Mouse (Mus musculus) heart, embryonic 14.5 days (tissue): ENCODE results near the gene Ago4. TPM values are rescaled to one million over a fixed set of nuclear protein-coding genes. Genes with fewer than 3 reads are reported as not detected.

Source experiments
- ATAC-seq: fragments of 200-750 bp; cut with Nextera tagmentation; 2 replicates; pipeline ENCODE4 v1.8.0; 2017; ENCODE audit warnings: low read depth, moderate TSS enrichment; ENCODE audit not compliant: insufficient number of reproducible peaks, insufficient read depth, low FRiP score
- H3K27ac ChIP-seq, 2 experiments: fragments of 200-500 bp in 1 of 2; fragments of 300-500 bp in 1 of 2; sonication (generic) in 1 of 2; replicated peaks in 1 of 2; 2 replicates each; pipeline ENCODE4 v1.5.1; 2012 to 2014; ENCODE audit warnings: low read depth in 2 of 2, low read length in 2 of 2, control low read depth in 1 of 2, mild to moderate bottlenecking in 1 of 2, mixed read lengths in 1 of 2; ENCODE audit not compliant: control insufficient read depth in 1 of 2, insufficient read depth in 1 of 2
- H3K27me3 ChIP-seq: fragments of 300-500 bp; sonication (generic); 2 replicates; pipeline ENCODE4 v1.6.1; 2014; ENCODE audit warnings: mild to moderate bottlenecking, low read length, control low read depth; ENCODE audit not compliant: control insufficient read depth, insufficient read depth
- H3K36me3 ChIP-seq: fragments of 300-500 bp; sonication (generic); 2 replicates; pipeline ENCODE4 v1.6.1; 2014; ENCODE audit warnings: mild to moderate bottlenecking, control low read depth, low read length, mixed read lengths; ENCODE audit not compliant: control insufficient read depth, insufficient read depth
- H3K4me1 ChIP-seq, 2 experiments: fragments of 200-500 bp in 1 of 2; fragments of 300-500 bp in 1 of 2; sonication (generic) in 1 of 2; 2 replicates each; pipeline ENCODE4 v1.6.1; 2012 to 2014; ENCODE audit warnings: low read length in 2 of 2, control low read depth in 1 of 2, mixed read lengths in 1 of 2; ENCODE audit not compliant: control insufficient read depth in 2 of 2, insufficient read depth in 2 of 2
- H3K4me2 ChIP-seq: fragments of 300-500 bp; sonication (generic); 2 replicates; pipeline ENCODE4 v1.6.1; 2014; ENCODE audit warnings: mild to moderate bottlenecking, low read length
- H3K4me3 ChIP-seq, 2 experiments: fragments of 200-500 bp in 1 of 2; fragments of 300-500 bp in 1 of 2; sonication (generic) in 1 of 2; 2 replicates each; pipeline ENCODE4 v1.5.1; 2012 to 2014; ENCODE audit warnings: low read length in 2 of 2, mild to moderate bottlenecking in 2 of 2, control low read depth in 1 of 2, low read depth in 1 of 2, moderate library complexity in 1 of 2; ENCODE audit not compliant: control insufficient read depth in 1 of 2, insufficient read depth in 1 of 2
- H3K9ac ChIP-seq: fragments of 300-500 bp; sonication (generic); 2 replicates; pipeline ENCODE4 v1.6.1; 2014; ENCODE audit warnings: mild to moderate bottlenecking, low read length
- H3K9me3 ChIP-seq: fragments of 300-500 bp; sonication (generic); 2 replicates; pipeline ENCODE4 v1.6.1; 2016; ENCODE audit warnings: low read length, control low read depth; ENCODE audit not compliant: control insufficient read depth
- WGBS: fragments of 180-500 bp; shearing (Covaris S2); extraction: QIAGEN DNeasy Blood & Tissue Kit; methylation state at CpG from one replicate; pipeline ENCODE4 v1.1.7; 2014; 5-methylcytosine and 5-hydroxymethylcytosine counted together
- polyA plus RNA-seq: library from polyadenylated mRNA; unstranded; fragments of >200 nt; fragmentation: Nextera tagmentation; extraction: Ambion mirVana; gene quantifications from 2 replicates; pipeline ENCODE4 v1.2.1, GENCODE M21; 2014

The Ago4 gene
- polyA plus RNA-seq, 1 experiment from 2014 or later: 1.6 TPM

- 65% methylated on average over 1 of the region's 1 CpGs for WGBS
- no peak for ATAC-seq
- Histone ChIP-seq H3K4me3 (no peak overlapping the region), H3K4me2 (no peak overlapping the region), H3K27me3 (no peaks in the 10 kb centered on the region), H3K9me3 (no peaks in the 10 kb centered on the region), H3K9ac (no peak overlapping the region), H3K36me3 (no peaks in the 10 kb centered on the region), H3K4me1 (no peaks in the 10 kb centered on the region), H3K27ac (no peak overlapping the region)
These were observed 34.7 kb downstream of the Ago4 start for GRCm38 (mm10) chr4:126498601-126499000.

- H3K4me2 ChIP-seq: no peak overlapping the region
- no peak overlapping the region for H3K9ac ChIP-seq
- H3K27me3 ChIP-seq: no peaks in the 10 kb centered on the region
- no peak overlapping the region for H3K27ac ChIP-seq
- no peaks in the 10 kb centered on the region for H3K9me3 ChIP-seq
- ATAC-seq: no peak
- no peak overlapping the region for H3K4me3 ChIP-seq
- H3K36me3 ChIP-seq: no peaks in the 10 kb centered on the region
- no peaks in the 10 kb centered on the region for H3K4me1 ChIP-seq
- WGBS: 73% methylated on average over 2 of the region's 2 CpGs
These were observed 36.3 kb downstream of the Ago4 start for GRCm38 (mm10) chr4:126496963-126497362.

GRCm38 (mm10) chr4:126495942-126496790 lies 37.1 kb downstream of the Ago4 start:
- WGBS: 70% methylated on average over 5 of the region's 5 CpGs
- H3K9me3 ChIP-seq: no peaks in the 10 kb centered on the region
- ATAC-seq: no peak
- H3K36me3 ChIP-seq: no peaks in the 10 kb centered on the region
- no peaks in the 10 kb centered on the region for H3K27me3 ChIP-seq
- no peaks in the 10 kb centered on the region for H3K4me1 ChIP-seq
- no peak overlapping the region for H3K4me3 ChIP-seq
- H3K4me2 ChIP-seq: no peak overlapping the region
- H3K9ac ChIP-seq: no peak overlapping the region
- H3K27ac ChIP-seq: no peak overlapping the region; a peak in 1 of 4 replicates

GRCm38 (mm10) chr4:126495453-126495852 lies 37.8 kb downstream of the Ago4 start:
- H3K27ac ChIP-seq: no peak overlapping the region; a peak in 1 of 4 replicates
- H3K4me1 ChIP-seq: no peaks in the 10 kb centered on the region
- H3K4me2 ChIP-seq: no peak overlapping the region
- no peaks in the 10 kb centered on the region for H3K9me3 ChIP-seq
- 57% methylated on average over 5 of the region's 5 CpGs for WGBS
- no peak overlapping the region for H3K4me3 ChIP-seq
- no peak overlapping the region for H3K9ac ChIP-seq
- H3K27me3 ChIP-seq: no peaks in the 10 kb centered on the region
- no peak for ATAC-seq
- H3K36me3 ChIP-seq: no peaks in the 10 kb centered on the region

- Histone ChIP-seq H3K4me3 (no peak overlapping the region), H3K4me2 (no peak overlapping the region), H3K9me3 (no peaks in the 10 kb centered on the region), H3K27ac (no peak overlapping the region), H3K36me3 (no peaks in the 10 kb centered on the region), H3K27me3 (no peaks in the 10 kb centered on the region), H3K9ac (no peak overlapping the region), H3K4me1 (no peaks in the 10 kb centered on the region)
- 77% methylated on average over 4 of the region's 4 CpGs for WGBS
- ATAC-seq: no peak
These were observed 39.9 kb downstream of the Ago4 start for GRCm38 (mm10) chr4:126493416-126493815.

- no peak for ATAC-seq
- Histone ChIP-seq H3K9ac (no peak overlapping the region), H3K9me3 (no peaks in the 10 kb centered on the region), H3K4me1 (no peaks in the 10 kb centered on the region), H3K27me3 (no peaks in the 10 kb centered on the region), H3K36me3 (no peaks in the 10 kb centered on the region), H3K4me2 (no peak overlapping the region), H3K27ac (no peak overlapping the region), H3K4me3 (no peak overlapping the region)
- 54% methylated on average over 5 of the region's 5 CpGs for WGBS
These were observed 41.3 kb downstream of the Ago4 start for GRCm38 (mm10) chr4:126491977-126492376.

- Histone ChIP-seq H3K27ac (no peak overlapping the region), H3K36me3 (no peaks in the 10 kb centered on the region), H3K4me3 (no peak overlapping the region), H3K9me3 (no peaks in the 10 kb centered on the region), H3K4me1 (no peaks in the 10 kb centered on the region), H3K27me3 (no peaks in the 10 kb centered on the region), H3K9ac (no peak overlapping the region), H3K4me2 (no peak overlapping the region)
- 82% methylated on average over 12 of the region's 12 CpGs for WGBS
- ATAC-seq: no peak
These were observed 42.5 kb downstream of the Ago4 start for GRCm38 (mm10) chr4:126490726-126491125.

- no peaks in the 10 kb centered on the region for H3K36me3 ChIP-seq
- ATAC-seq: no peak
- H3K9ac ChIP-seq: no peak overlapping the region
- no peak overlapping the region for H3K4me3 ChIP-seq
- WGBS: 81% methylated on average over 5 of the region's 5 CpGs
- H3K27ac ChIP-seq: no peak overlapping the region
- no peak overlapping the region for H3K4me2 ChIP-seq
- H3K27me3 ChIP-seq: no peaks in the 10 kb centered on the region
- H3K9me3 ChIP-seq: no peaks in the 10 kb centered on the region
- H3K4me1 ChIP-seq: no peaks in the 10 kb centered on the region
These were observed 43.5 kb downstream of the Ago4 start for GRCm38 (mm10) chr4:126489811-126490210.
